Mouse (Mus musculus): ENCODE results near the gene Bsph1.
"Not testable (repeated sequence)": the region's sequence is repeated elsewhere in the genome, so short reads cannot be mapped to it uniquely, and the experiment has no call there.

The Bsph1 gene

DNA sequence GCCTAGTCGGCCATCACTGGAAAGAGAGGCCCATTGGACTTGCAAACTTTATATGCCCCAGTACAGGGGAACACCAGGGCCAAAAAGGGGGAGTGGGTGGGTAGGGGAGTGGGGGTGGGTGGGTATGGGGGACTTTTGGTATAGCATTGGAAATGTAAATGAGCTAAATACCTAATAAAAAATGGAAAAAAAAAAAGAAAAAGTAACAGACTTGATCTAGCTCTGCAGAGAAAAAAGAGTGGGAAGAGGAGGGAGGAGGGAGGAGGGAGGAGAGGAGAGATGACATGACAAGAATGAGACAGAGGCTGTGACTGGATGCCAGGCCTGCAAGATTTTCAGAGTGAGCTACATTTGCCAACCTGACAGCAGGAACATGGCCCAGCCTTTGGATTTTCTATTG, at the start of gene Bsph1:
TSS of gene Bsph1 (plus strand) at position 301 of the 400 bp plus-strand sequence.
- in situ Hi-C loops (cut with MboI; ENCODE audit: unreplicated experiment in 2 of 2) = not testable (repeated sequence)

DNA sequence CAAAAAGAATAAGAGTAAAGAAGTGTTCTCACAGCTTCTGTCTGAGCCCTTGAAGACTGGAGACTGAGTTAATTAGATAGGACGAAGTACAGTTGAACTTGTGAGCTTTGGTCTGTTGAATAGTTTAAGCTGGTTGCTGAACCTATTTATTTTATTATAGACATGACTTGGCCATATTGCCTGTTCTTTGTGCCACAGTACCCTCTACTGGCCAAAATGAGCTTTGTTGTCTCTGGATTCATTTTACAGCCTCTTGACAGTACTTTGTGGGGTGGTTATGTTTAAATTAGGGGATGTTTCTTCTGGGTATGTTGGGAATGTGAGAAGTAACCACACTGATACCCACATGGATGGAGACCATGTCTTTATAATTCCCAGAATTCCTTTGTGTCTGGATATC, 60.9 kb downstream of the Bsph1 start:
- in situ Hi-C loops (cut with MboI; ENCODE audit: unreplicated experiment in 2 of 2) = loop anchor here (5.0 kb wide), 3 partner anchors 224 to 444 kb away; no protein-coding TSS in a partner anchor

Data from v-Abl transformed pro-B cells (cell line).